Mouse (Mus musculus): ENCODE measurements around the gene Dctpp1. TPM values are rescaled to one million over a fixed set of nuclear protein-coding genes. Genes with fewer than 3 reads are reported as not detected.

Dctpp1 gene
- polyA plus RNA-seq, 1 experiment from 2014 or later = 195 TPM

DNA sequence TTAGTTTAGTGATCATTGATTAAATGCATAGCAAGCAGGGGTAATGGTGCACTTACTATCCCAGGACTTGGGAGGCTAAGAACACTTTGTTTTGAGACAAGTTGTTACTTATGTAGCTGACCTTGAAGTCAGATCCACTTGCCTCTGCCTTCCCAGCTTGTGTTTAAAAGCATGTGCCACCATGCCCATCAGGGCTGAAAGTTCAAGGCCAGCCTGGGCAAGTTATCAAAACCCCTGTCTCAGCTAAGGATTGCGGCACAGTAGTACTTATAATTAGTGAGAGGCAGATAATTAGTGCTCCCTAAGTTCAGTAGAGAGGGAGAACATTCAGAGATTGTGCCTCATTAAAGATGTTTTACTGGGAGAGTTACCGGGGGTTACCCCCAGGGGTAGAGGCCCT is 25.7 kb downstream of the Dctpp1 start:
- peaks cover 22% of the 10 kb centered on the region for H3K4me1 ChIP-seq (ENCODE audit: control insufficient read depth, insufficient read depth, low read length)
- no peak overlapping the region for H3K9ac ChIP-seq (ENCODE audit: low read depth, low read length)
- no peak overlapping the region for H3K4me3 ChIP-seq (ENCODE audit: low read length)
- H3K9me3 ChIP-seq (ENCODE audit: control insufficient read depth, low read length) = no peaks in the 10 kb centered on the region
- peaks cover 31% of the 10 kb centered on the region for H3K36me3 ChIP-seq (ENCODE audit: control insufficient read depth, insufficient read depth, low read length)
- WGBS = 93% methylated on average over 2 of the region's 2 CpGs
- no peak overlapping the region for H3K4me2 ChIP-seq (ENCODE audit: low read depth, low read length)
- no peak overlapping the region for H3K27ac ChIP-seq (ENCODE audit: low read length)
- H3K27me3 ChIP-seq (replicated peaks; ENCODE audit: control insufficient read depth, insufficient read depth, low read length) = no peaks in the 10 kb centered on the region
- ATAC-seq = no peak

DNA sequence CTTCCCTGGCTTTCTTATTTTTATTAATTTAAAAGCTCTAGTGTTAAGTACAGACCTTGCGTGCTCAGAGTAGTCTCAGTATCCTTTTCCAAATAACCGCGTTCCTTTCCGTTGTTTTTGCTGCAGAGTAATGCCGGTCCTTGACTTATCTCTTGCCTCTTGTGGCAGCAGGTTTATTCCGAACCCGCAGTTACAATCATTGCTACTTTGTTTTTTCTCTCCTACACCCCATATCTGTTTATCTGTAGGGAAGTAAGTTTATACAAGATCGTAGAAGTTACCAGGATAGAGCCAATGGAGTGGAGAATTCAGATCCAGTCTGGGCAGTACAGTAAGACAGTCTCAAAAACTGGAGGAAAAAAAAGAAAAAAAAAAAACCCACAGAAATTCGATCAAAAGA is 26.7 kb downstream of the Dctpp1 start:
- ATAC-seq = no peak
- peak overlapping the region; percentile 70 for H3K4me2 ChIP-seq (ENCODE audit: low read depth, low read length)
- no peaks in the 10 kb centered on the region for H3K9me3 ChIP-seq (ENCODE audit: control insufficient read depth, low read length)
- H3K9ac ChIP-seq (ENCODE audit: low read depth, low read length) = peak overlapping the region; percentile 97
- peak overlapping the region; percentile 98 for H3K27ac ChIP-seq (ENCODE audit: low read length)
- peak overlapping the region; percentile 97 for H3K4me3 ChIP-seq (ENCODE audit: low read length)
- H3K4me1 ChIP-seq (ENCODE audit: control insufficient read depth, insufficient read depth, low read length) = peaks cover 22% of the 10 kb centered on the region
- H3K36me3 ChIP-seq (ENCODE audit: control insufficient read depth, insufficient read depth, low read length) = peaks cover 31% of the 10 kb centered on the region
- 3% methylated on average over 9 of the region's 9 CpGs for WGBS
- H3K27me3 ChIP-seq (replicated peaks; ENCODE audit: control insufficient read depth, insufficient read depth, low read length) = no peaks in the 10 kb centered on the region

DNA sequence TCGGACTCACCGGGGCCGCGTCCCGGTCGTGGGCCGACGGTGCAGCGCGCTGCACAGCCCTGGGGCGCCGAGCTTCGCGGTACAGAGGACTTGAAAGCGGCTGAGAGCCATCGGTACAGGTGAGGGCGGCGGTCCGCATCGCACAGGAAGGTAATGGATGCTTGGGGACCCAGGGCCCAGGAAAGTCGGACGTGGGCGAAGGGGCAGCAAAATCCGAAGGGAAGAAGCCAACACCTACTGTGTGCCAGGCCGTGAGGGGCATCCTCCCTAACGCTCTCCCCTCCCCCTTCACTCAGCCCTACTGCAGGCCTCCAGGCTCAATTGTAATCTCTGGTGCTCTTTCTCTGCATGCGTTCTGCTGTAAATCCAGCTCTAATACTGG is 27.1 kb downstream of the Dctpp1 start:
- Histone ChIP-seq H3K4me1 (ENCODE audit: control insufficient read depth, insufficient read depth, low read length) (peaks cover 22% of the 10 kb centered on the region), H3K27ac (ENCODE audit: low read length) (peak overlapping the region; percentile 98), H3K4me2 (ENCODE audit: low read depth, low read length) (peak overlapping the region; percentile 70), H3K9me3 (ENCODE audit: control insufficient read depth, low read length) (no peaks in the 10 kb centered on the region), H3K4me3 (ENCODE audit: low read length) (peak overlapping the region; percentile 97), H3K9ac (ENCODE audit: low read depth, low read length) (peak overlapping the region; percentile 97), H3K27me3 (replicated peaks; ENCODE audit: control insufficient read depth, insufficient read depth, low read length) (no peaks in the 10 kb centered on the region), H3K36me3 (ENCODE audit: control insufficient read depth, insufficient read depth, low read length) (peaks cover 29% of the 10 kb centered on the region)
- WGBS = 0% methylated on average over 27 of the region's 27 CpGs
- peak; percentile 64 for ATAC-seq

DNA sequence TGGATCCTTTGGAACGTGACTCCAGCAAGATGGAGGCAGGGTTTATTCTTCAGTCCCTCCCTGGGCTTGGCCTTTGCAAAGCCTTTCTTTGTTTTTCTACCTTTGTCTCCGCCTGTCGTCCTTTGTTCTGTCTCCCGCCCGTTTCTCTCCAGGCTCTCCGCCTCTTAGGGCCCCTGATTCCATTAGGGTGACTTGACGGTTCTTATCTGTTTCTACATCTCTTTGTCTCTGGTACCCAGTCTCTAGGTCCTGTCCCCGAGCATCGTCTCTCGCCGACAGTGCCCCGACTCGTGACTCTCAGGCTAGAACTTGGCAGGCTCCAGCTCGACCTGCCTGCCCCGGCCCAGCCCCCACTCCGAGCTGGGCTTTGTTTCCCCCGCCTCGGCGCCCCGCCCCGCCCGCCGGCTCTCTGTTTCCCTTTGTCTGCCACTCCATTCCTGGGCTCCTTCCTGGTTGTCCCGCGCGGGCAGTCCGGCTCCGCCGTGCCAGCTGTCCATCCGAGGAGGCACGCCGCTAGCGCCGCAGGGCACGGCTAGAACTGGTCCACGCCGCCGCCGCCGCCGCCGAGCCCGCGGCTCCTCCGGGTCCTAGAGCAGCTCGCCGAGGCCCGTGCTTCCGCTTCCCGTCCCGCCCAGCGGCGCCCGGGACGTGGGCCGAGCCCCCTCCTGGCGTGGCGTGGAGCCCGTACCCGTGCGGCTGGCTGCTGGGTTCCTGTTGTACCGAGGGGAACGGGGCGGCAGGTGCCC is 27.7 kb downstream of the Dctpp1 start, which contains the start of the genes Zfp553 and Sept1:
TSS of gene Zfp553 (plus strand) at position 440 of the 746 bp plus-strand sequence.
TSS of gene Sept1 (minus strand) at position 509 of the 746 bp plus-strand sequence.
- Histone ChIP-seq H3K9me3 (ENCODE audit: control insufficient read depth, low read length) (no peaks in the 10 kb centered on the region), H3K4me2 (ENCODE audit: low read depth, low read length) (peak within 1 kb of the TSS; percentile 70), H3K27ac (ENCODE audit: low read length) (peak within 1 kb of the TSS; percentile 98), H3K4me3 (ENCODE audit: low read length) (peak within 1 kb of the TSS; percentile 97), H3K27me3 (replicated peaks; ENCODE audit: control insufficient read depth, insufficient read depth, low read length) (no peaks in the 10 kb centered on the region), H3K4me1 (ENCODE audit: control insufficient read depth, insufficient read depth, low read length) (peaks cover 22% of the 10 kb centered on the region), H3K9ac (ENCODE audit: low read depth, low read length) (peak within 1 kb of the TSS; percentile 97), H3K36me3 (ENCODE audit: control insufficient read depth, insufficient read depth, low read length) (peaks cover 26% of the 10 kb centered on the region)
- ATAC-seq = peak; percentile 95
- under 1% methylated on average over 64 of the region's 64 CpGs for WGBS

DNA sequence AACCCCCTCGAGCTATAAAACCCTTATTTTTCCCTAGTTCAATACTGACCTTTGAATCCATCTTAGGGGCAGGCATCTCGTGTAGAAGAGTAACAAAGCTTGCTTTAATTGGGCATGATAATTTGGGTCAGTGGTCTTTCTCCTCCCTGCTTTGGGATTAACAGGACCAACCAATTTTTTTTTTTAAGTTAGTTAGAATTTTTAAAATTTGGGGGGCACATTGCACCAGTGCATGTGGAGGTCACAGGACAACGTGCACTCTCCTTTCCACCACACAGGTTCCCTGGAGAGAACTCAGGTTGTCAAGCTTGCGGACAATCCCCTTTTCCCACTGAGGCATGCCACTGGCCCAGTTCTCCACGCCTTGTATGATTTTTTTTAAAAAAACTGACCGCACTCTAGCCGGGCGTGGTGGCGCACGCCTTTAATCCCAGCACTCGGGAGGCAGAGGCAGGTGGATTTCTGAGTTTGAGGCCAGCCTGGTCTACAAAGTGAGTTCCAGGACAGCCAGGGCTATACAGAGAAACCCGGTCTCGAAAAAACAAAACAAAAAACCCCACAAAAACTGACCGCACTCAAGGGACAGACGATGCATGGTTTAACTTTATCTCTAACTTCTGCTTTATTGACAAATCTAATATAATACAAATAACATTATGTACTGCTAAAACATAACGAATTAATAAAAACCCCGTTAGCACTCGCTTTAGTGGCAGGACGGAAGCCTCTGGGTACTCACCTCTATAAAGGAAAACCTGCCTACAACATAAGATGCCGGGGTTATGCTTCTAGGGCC is 28.5 kb downstream of the Dctpp1 start:
- Histone ChIP-seq H3K27me3 (replicated peaks; ENCODE audit: control insufficient read depth, insufficient read depth, low read length) (no peaks in the 10 kb centered on the region), H3K9me3 (ENCODE audit: control insufficient read depth, low read length) (no peaks in the 10 kb centered on the region), H3K36me3 (ENCODE audit: control insufficient read depth, insufficient read depth, low read length) (peaks cover 22% of the 10 kb centered on the region), H3K4me3 (ENCODE audit: low read length) (peak overlapping the region; percentile 97), H3K4me1 (ENCODE audit: control insufficient read depth, insufficient read depth, low read length) (peaks cover 22% of the 10 kb centered on the region), H3K9ac (ENCODE audit: low read depth, low read length) (peak overlapping the region; percentile 97), H3K27ac (ENCODE audit: low read length) (peak overlapping the region; percentile 98), H3K4me2 (ENCODE audit: low read depth, low read length) (peak overlapping the region; percentile 70)
- ATAC-seq = no peak
- 5% methylated on average over 20 of the region's 20 CpGs for WGBS

DNA sequence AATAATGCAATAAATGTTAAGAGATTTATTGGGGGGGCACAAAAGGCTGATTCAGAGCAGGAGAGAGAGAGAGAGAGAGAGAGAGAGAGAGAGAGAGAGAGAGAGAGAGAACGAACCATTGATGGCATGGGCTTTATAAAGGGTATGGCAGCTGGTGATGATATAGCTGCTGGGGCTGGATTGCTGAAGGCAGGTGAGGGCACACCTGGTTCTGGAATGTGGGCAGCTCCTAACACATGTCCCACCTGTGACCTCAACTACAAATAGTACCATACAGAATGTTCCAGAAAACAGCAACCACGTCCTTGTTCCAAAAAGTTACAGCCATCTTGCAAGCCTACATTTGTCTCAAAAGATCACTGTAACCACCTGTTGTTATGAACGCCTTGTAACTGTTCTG is 29.1 kb downstream of the Dctpp1 start:
- no peaks in the 10 kb centered on the region for H3K9me3 ChIP-seq (ENCODE audit: control insufficient read depth, low read length)
- peak overlapping the region; percentile 70 for H3K4me2 ChIP-seq (ENCODE audit: low read depth, low read length)
- peak overlapping the region; percentile 97 for H3K9ac ChIP-seq (ENCODE audit: low read depth, low read length)
- H3K36me3 ChIP-seq (ENCODE audit: control insufficient read depth, insufficient read depth, low read length) = peaks cover 16% of the 10 kb centered on the region
- H3K4me3 ChIP-seq (ENCODE audit: low read length) = peak overlapping the region; percentile 97
- ATAC-seq = no peak
- H3K27ac ChIP-seq (ENCODE audit: low read length) = no peak overlapping the region; the same call in 1 of the 2 replicates
- H3K4me1 ChIP-seq (ENCODE audit: control insufficient read depth, insufficient read depth, low read length) = peaks cover 22% of the 10 kb centered on the region
- H3K27me3 ChIP-seq (replicated peaks; ENCODE audit: control insufficient read depth, insufficient read depth, low read length) = no peaks in the 10 kb centered on the region
- WGBS = 42% methylated on average over 3 of the region's 3 CpGs

DNA sequence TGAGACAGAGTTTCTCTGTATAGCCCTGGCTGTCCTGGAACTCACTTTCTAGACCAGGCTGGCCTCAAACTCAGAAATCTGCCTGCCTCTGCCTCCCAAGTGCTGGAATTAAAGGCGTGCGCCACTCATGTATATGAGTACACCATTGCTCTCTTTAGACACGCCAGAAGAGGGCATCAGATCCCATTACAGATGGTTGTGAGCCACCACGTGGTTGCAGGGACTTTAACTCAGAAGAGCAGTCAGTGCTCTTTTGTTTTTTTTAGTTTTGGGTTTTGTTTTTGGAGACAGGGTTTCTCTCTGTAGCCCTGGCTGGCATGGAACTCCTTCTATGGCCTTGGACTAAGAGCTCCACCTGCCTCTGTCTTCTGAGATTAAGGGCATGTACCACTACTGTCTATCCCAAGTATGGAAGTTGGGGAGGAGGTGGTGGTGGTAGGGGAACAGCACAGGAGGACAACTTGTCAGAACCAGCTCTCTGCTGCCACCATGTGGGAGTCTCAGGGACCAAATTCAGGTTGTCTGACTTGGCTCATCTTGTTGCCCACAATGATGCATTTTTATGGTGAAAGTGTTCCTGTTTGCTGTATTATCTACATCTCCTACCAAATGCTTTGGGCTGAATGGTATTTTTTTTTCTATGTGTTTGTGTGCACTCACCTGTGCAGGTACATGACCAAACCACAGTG is 31.8 kb downstream of the Dctpp1 start:
- Histone ChIP-seq H3K27me3 (replicated peaks; ENCODE audit: control insufficient read depth, insufficient read depth, low read length) (no peaks in the 10 kb centered on the region), H3K4me1 (ENCODE audit: control insufficient read depth, insufficient read depth, low read length) (peaks cover 13% of the 10 kb centered on the region), H3K27ac (ENCODE audit: low read length) (no peak overlapping the region), H3K36me3 (ENCODE audit: control insufficient read depth, insufficient read depth, low read length) (0 out of 2 replicates have a peak, but pooled peaks cover 3% of the 10 kb centered on the region), H3K9ac (ENCODE audit: low read depth, low read length) (no peak overlapping the region), H3K4me3 (ENCODE audit: low read length) (no peak overlapping the region), H3K4me2 (ENCODE audit: low read depth, low read length) (no peak overlapping the region), H3K9me3 (ENCODE audit: control insufficient read depth, low read length) (no peaks in the 10 kb centered on the region)
- WGBS = 64% methylated on average over 4 of the region's 4 CpGs
- ATAC-seq = no peak

DNA sequence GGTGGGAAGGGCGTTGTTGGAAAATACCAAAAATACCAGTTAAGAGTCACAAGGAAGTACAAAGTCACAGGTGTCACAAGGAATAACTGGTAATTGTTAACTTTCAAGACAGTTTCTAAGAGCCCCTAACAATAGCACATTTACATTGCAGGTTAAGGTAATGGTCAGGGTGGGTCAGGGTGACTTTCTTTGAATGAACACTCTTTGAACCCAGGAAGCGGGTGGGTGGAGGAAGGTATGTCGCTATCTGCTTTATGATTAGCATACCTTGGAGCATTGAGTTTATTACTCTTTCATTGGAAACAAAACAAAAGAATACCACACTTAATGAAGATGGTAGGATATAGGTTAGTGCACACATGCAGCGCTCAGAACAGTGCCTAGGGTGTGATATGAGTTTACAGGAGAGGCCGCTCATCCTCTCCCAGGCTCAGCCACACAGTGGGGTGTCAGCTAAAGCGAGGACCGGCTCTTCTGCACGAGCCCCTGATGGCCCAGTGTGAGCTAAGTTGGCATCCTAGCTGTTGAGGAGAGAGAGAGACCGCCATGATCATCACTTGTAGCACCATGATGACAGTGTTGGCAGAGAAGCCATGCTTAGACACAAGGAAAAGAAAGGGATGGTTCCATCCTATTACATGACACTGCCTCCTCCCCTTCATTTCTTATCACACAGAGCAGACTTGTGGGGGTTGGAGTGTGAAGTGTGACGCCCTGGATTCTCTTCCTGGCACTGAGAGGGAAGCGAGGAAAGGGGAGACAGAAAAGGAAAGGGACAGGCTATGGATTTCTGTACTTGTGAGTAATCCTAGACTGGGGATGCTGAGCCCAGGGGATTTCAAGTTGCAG is 35.1 kb downstream of the Dctpp1 start:
- no peaks in the 10 kb centered on the region for H3K36me3 ChIP-seq (ENCODE audit: control insufficient read depth, insufficient read depth, low read length)
- H3K27ac ChIP-seq (ENCODE audit: low read length) = no peak overlapping the region
- H3K4me1 ChIP-seq (ENCODE audit: control insufficient read depth, insufficient read depth, low read length) = no peaks in the 10 kb centered on the region
- H3K9me3 ChIP-seq (ENCODE audit: control insufficient read depth, low read length) = no peaks in the 10 kb centered on the region
- no peak overlapping the region for H3K4me2 ChIP-seq (ENCODE audit: low read depth, low read length)
- H3K4me3 ChIP-seq (ENCODE audit: low read length) = no peak overlapping the region
- H3K9ac ChIP-seq (ENCODE audit: low read depth, low read length) = no peak overlapping the region
- 81% methylated on average over 11 of the region's 11 CpGs for WGBS
- ATAC-seq = peak; percentile 63
- no peaks in the 10 kb centered on the region for H3K27me3 ChIP-seq (replicated peaks; ENCODE audit: control insufficient read depth, insufficient read depth, low read length)
